Mouse (Mus musculus) layer of hippocampus, postnatal 10 days (tissue): ENCODE results near the gene G6pdx. TPM values are rescaled to one million over a fixed set of nuclear protein-coding genes. Genes with fewer than 3 reads are reported as not detected.

Experiments used
- total RNA-seq, 2 experiments: library from RNA; stranded (reverse); gene quantifications; 2 replicates each; pipeline ENCODE4 v1.2.3; 2021

The G6pdx gene
- total RNA-seq, 2 experiments from 2014 or later = 35.3 to 36.3 TPM

Other genes starting within 250 kb of the G6pdx start
- gene Flna, start 179.4 kb downstream of the G6pdx start, total RNA-seq = 100 to 1,000 TPM; 210 to 252 TPM
- 10 to 100 TPM; 36.0 to 44.7 TPM for gene Emd, start 174.5 kb downstream of the G6pdx start, total RNA-seq
- gene Rpl10, start 158.4 kb downstream of the G6pdx start, total RNA-seq = 100 to 1,000 TPM; 203 to 222 TPM
- 10 to 100 TPM; 54.6 to 54.7 TPM for gene Taz, start 147.3 kb downstream of the G6pdx start, total RNA-seq
- gene Dnase1l1, start 146.9 kb downstream of the G6pdx start, total RNA-seq = 1 to 10 TPM; 2.8 to 3.5 TPM
- 100 to 1,000 TPM; 276 to 278 TPM for gene Atp6ap1, start 132.1 kb downstream of the G6pdx start, total RNA-seq
- 100 to 1,000 TPM; 633 to 694 TPM for gene Gdi1, start 124.2 kb downstream of the G6pdx start, total RNA-seq
- 10 to 100 TPM; 42.3 to 47.6 TPM for gene Fam50a, start 116.2 kb downstream of the G6pdx start, total RNA-seq
- 10 to 100 TPM; 79.2 to 80.1 TPM for gene Plxna3, start 100.1 kb downstream of the G6pdx start, total RNA-seq
- 10 to 100 TPM; 32.2 to 37.2 TPM for gene Lage3, start 75.6 kb downstream of the G6pdx start, total RNA-seq
- 10 to 100 TPM; 51.9 to 54.7 TPM for gene Ubl4a, start 56.0 kb downstream of the G6pdx start, total RNA-seq
- gene Slc10a3, start 55.8 kb downstream of the G6pdx start, total RNA-seq = 1 to 10 TPM; 2.3 to 2.5 TPM
- 10 to 100 TPM; 17.0 to 23.0 TPM for gene Fam3a, start 35.9 kb downstream of the G6pdx start, total RNA-seq
- gene Ikbkg, start 35.9 kb downstream of the G6pdx start, total RNA-seq = 10 to 100 TPM; 45.4 to 51.6 TPM
- not detected for gene Gm6880, start 52.2 kb upstream of the G6pdx start, total RNA-seq
- gene Olfr1326-ps1, start 145.7 kb upstream of the G6pdx start, total RNA-seq = not detected
- gene Olfr1325, start 163.5 kb upstream of the G6pdx start, total RNA-seq = not detected
- 1 to 10 TPM; 1.0 to 1.2 TPM for gene Gm5640, start 216.4 kb upstream of the G6pdx start, total RNA-seq